24 mouse cellular contexts compared by ENCODE assay signal in the genomic region with DNA sequence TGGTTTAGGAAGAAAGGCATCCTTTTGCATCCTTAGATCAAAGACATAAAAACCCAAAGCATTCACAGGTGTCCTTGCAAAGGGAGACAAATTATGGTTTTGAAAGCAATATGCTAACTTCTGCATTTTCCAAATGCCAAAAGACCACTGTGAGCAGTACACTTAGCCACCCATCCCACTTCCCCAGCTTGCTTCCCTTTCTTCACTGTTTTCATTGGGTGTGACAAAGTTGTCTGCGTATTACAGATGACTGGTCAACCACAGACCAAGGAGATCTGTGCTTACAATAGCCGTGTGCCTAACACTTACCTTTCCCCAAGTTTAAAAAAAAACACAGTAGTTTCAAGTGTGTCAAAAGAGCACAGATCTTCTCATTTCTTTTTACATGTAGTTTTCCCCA. TPM values are rescaled to one million over a fixed set of nuclear protein-coding genes. Genes with fewer than 3 reads are reported as not detected.
A peak's percentile ranks its signal among the peaks of the same experiment; 100 is the strongest.
DNase-seq lines count a peak whose midpoint lies in the region; ATAC-seq lines count a peak whose summit lies in the region.
"Had no signal": no experiment of that assay in that cellular context is flagged by ENCODE, and none has a peak within 500 bp of the region (broad histone marks: within the 10 kb centered on the region; RNA-seq: fewer than 3 reads in every experiment).

No protein-coding gene starts in this region.

- no peak overlapping the region for H3K9ac ChIP-seq in liver, embryonic 16.5 days (ENCODE audit: low read depth, low read length)
- H3K9ac ChIP-seq in forebrain, embryonic 11.5 days (ENCODE audit: low read length), result no peak overlapping the region
- H3K9ac ChIP-seq: forebrain, embryonic 13.5 days; heart, embryonic 12.5 days; limb, embryonic 15.5 days; neural tube, embryonic 12.5 days; stomach, embryonic 15.5 days had no signal

- DNase-seq in liver, result no peak
- DNase-seq in A20 (ENCODE audit: low read depth, low spot score), result peak; percentile 27
- DNase-seq in MEL-GATA-1-ER (ENCODE audit: extremely low read depth, low read depth), result peak; percentile 12
- peak; percentile 57 to 64 for DNase-seq in monocyte, adult 2 months (ENCODE audit: low read depth in 1 of 2, low spot score in 2 of 2)
- no peak for DNase-seq in layer of hippocampus, adult 9-11 months
- DNase-seq in gastrocnemius, postnatal 25 days, result no peak
- DNase-seq in forebrain, embryonic 11.5 days (ENCODE audit: low spot score), result no peak
- DNase-seq: adrenal gland, postnatal 36 days; cerebellum, adult 11-12 months; cerebellum, postnatal 36 days; gastrocnemius, postnatal 14 days; heart, postnatal 36 days; kidney, adult 8-10 months; kidney, postnatal 25 days; thymus, adult 18-20 months had no signal

- H3K9me3 ChIP-seq in liver, embryonic 16.5 days (replicated peaks; ENCODE audit: control insufficient read depth, low read length), result no peaks in the 10 kb centered on the region
- no peaks in the 10 kb centered on the region for H3K9me3 ChIP-seq in forebrain, embryonic 11.5 days (ENCODE audit: control insufficient read depth, low read length)
- H3K9me3 ChIP-seq: forebrain, embryonic 13.5 days; heart, embryonic 12.5 days; limb, embryonic 15.5 days; midbrain, embryonic 10.5 days; neural tube, embryonic 12.5 days; stomach, embryonic 15.5 days had no signal

- H3K36me3 ChIP-seq in liver, embryonic 16.5 days (ENCODE audit: control insufficient read depth, insufficient read depth), result no peaks in the 10 kb centered on the region
- no peaks in the 10 kb centered on the region for H3K36me3 ChIP-seq in forebrain, embryonic 11.5 days (ENCODE audit: control insufficient read depth, insufficient read depth, low read length)
- H3K36me3 ChIP-seq: G1E; heart, embryonic 12.5 days; limb, embryonic 15.5 days; midbrain, embryonic 10.5 days; neural tube, embryonic 12.5 days; stomach, embryonic 15.5 days had no signal

- H3K4me2 ChIP-seq in liver, embryonic 16.5 days (ENCODE audit: low read depth, low read length), result no peak overlapping the region
- H3K4me2 ChIP-seq in forebrain, embryonic 11.5 days (ENCODE audit: low read depth, low read length, severe bottlenecking), result no peak overlapping the region
- H3K4me2 ChIP-seq: forebrain, embryonic 13.5 days; heart, embryonic 12.5 days; limb, embryonic 15.5 days; neural tube, embryonic 12.5 days; stomach, embryonic 15.5 days had no signal

- 0 out of 2 replicates have a peak, but pooled peaks have one; percentile 32 for ATAC-seq in liver, embryonic 16.5 days (ENCODE audit: low read depth)
- ATAC-seq in forebrain, embryonic 11.5 days (replicated peaks; ENCODE audit: low FRiP score), result no peak
- ATAC-seq: forebrain, embryonic 13.5 days had no signal

- 20% methylated on average over 2 of the region's 2 CpGs for WGBS in liver, embryonic 16.5 days (ENCODE audit: insufficient replicate concordance)
- 90% methylated on average over 2 of the region's 2 CpGs for WGBS in forebrain, embryonic 11.5 days

- no peak overlapping the region for H3K27ac ChIP-seq in liver, embryonic 16.5 days (ENCODE audit: low read length)
- H3K27ac ChIP-seq in forebrain, embryonic 11.5 days (ENCODE audit: low read depth, low read length), result no peak overlapping the region
- H3K27ac ChIP-seq: forebrain, embryonic 13.5 days; limb, embryonic 15.5 days; midbrain, embryonic 10.5 days; neural tube, embryonic 12.5 days; stomach, embryonic 15.5 days had no signal

- H3K27me3 ChIP-seq in liver, embryonic 16.5 days (ENCODE audit: control insufficient read depth, insufficient read depth, low read depth, low read length), result no peaks in the 10 kb centered on the region
- H3K27me3 ChIP-seq in forebrain, embryonic 11.5 days (ENCODE audit: control insufficient read depth, insufficient read depth, low read length), result no peaks in the 10 kb centered on the region
- H3K27me3 ChIP-seq: forebrain, embryonic 13.5 days; heart, embryonic 12.5 days; limb, embryonic 15.5 days; neural tube, embryonic 12.5 days; stomach, embryonic 15.5 days had no signal

- H3K4me3 ChIP-seq in liver, embryonic 16.5 days (ENCODE audit: low read depth, low read length), result no peak overlapping the region
- no peak overlapping the region for H3K4me3 ChIP-seq in forebrain, embryonic 11.5 days (ENCODE audit: low read depth, low read length)
- H3K4me3 ChIP-seq: forebrain, embryonic 13.5 days; heart, embryonic 12.5 days; limb, embryonic 15.5 days; midbrain, embryonic 10.5 days; neural tube, embryonic 12.5 days; stomach, embryonic 15.5 days had no signal

- no peaks in the 10 kb centered on the region for H3K4me1 ChIP-seq in liver, embryonic 16.5 days (ENCODE audit: control insufficient read depth, low read depth, low read length)
- H3K4me1 ChIP-seq in forebrain, embryonic 11.5 days (replicated peaks; ENCODE audit: control insufficient read depth, insufficient read depth, low read length), result no peaks in the 10 kb centered on the region
- H3K4me1 ChIP-seq: forebrain, embryonic 13.5 days; heart, embryonic 12.5 days; limb, embryonic 15.5 days; midbrain, embryonic 10.5 days; neural tube, embryonic 12.5 days; stomach, embryonic 15.5 days had no signal

RNA-seq across cellular contexts. Expression of gene Cytip, which starts 11.7 kb away (rescaled TPM):
- polyA plus RNA-seq in liver, embryonic 16.5 days (2015; fragmentation: Nextera tagmentation; extraction: Ambion mirVana), result 4.0 and 4.3 TPM in 2 replicates
- total RNA-seq in gastrocnemius, postnatal 25 days (2021), result under 1 TPM; 0.31 to 0.35 TPM
- polyA plus RNA-seq in forebrain, embryonic 11.5 days (2014; fragmentation: Nextera tagmentation; extraction: Ambion mirVana), result 0.21 TPM in 1 of 2 replicates, not detected in the other
- total RNA-seq: left cerebral cortex, postnatal 36 days had no signal
- polyA plus RNA-seq: G1E had no signal

Comparison
In these comparisons a context has a peak if more than half of its experiments do, and no peak if none do; other contexts are left out.
1. DNase-seq: peak in A20 (single experiment), MEL-GATA-1-ER (single experiment) and monocyte, adult 2 months (2 of 2); none in liver (single experiment), layer of hippocampus, adult 9-11 months (single experiment), gastrocnemius, postnatal 25 days (single experiment) and forebrain, embryonic 11.5 days (single experiment).